Mouse (Mus musculus): ENCODE measurements around the gene Ankzf1.
"Not testable (repeated sequence)": the region's sequence is repeated elsewhere in the genome, so short reads cannot be mapped to it uniquely, and the experiment has no call there.

The Ankzf1 gene

DNA sequence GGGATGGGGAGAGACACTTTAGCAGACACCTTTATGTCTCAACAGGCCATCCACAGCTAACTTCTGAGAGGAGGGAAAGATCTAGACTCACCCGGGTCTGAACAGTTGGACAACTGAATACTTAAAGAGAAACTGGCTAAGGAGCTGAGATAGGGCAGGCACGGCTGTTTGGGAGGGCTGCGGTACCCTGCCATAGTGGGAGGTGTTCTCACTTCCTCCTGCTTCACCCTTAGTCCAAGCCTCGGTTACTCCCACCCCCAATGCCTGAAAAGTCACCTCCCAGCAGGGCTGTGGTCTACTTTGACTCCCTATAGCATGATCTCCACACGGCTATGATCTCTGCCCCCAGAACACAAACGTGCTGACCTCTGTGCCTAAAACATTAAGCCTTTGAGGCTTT lies 31.6 kb downstream of the Ankzf1 start:
- in situ Hi-C loops (cut with MseI, MboI): no loop called here

DNA sequence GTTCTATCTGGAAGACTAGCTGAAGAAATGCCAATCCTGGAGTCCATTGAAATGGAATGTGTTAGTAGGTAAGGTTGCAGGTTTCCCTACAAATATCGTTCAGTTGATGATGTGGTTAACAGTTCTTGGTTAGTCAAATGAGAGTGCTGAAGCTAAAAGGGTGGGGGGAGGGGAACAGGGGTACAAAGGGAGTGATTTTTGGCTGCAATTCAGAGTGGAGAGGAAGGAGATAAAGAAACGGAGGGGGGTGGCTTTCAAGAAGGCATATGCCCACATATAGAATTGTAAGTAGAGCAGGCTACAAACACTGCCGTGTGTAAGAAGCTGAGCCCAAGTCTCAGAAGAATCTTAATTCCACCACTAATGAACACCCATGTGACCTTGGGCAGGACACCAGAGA lies 33.5 kb downstream of the Ankzf1 start:
- in situ Hi-C loops (cut with MseI, MboI): no loop called here

DNA sequence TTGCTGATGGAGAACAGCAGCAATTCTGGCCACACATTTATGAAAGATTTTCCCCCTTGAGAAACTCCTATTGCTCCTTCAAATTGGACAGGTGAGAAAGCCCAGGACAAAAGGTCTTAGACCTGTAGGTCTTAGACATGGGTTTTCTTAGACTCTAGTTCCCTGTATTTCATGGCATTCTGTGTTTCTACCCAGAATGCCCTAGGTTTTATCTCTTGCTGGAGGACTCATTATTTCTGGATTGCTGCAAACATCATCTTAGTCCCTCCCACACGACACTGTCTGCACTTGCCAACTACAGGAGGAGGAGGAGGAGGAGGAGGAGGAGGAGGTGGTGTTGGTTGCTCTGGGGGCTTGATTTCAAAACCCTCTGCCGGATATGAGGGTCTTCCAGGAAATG lies 34.2 kb downstream of the Ankzf1 start:
- in situ Hi-C loops (cut with MseI, MboI): no loop called here

DNA sequence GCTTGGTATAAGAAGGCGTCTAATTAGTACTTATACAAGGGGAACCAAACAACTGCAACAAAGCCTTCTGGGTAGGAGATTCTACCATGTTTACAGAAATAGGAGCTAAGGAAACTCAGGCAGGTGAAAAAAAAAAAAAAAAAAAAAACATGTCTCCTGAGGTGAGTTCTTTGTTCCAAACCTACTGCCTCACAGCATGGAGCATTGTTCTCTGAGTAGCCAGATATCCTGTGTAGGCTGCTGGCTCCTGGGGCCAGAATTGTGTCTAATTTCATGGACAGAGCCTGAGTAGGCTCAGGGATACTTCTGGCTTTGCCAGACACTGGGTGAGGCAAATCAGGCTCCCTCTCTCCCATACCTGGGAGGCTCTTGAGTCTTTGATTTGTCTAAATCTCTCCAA lies 35.7 kb downstream of the Ankzf1 start:
- in situ Hi-C loops (cut with MseI, MboI): no loop called here

DNA sequence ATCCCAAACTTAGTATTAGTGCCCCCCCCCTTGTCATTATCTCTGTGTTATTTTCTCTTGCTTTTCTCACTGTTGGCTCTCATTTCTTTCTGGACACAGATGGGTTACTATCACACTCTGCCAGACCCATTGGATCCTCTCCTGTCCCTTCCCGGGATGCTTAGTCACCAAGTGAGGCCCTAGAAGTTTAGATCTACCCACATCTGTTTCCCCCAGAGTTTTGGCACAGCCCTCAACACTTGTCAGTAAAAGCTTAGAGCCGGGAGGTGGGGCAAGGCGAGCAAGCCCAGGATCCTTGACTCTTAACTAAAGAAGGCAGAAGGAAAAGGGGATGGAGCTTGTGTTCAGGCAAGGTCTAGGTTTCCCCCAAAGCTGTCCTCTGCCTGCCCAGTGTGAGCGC lies 37.2 kb downstream of the Ankzf1 start:
- in situ Hi-C loops (cut with MseI, MboI): no loop called here

DNA sequence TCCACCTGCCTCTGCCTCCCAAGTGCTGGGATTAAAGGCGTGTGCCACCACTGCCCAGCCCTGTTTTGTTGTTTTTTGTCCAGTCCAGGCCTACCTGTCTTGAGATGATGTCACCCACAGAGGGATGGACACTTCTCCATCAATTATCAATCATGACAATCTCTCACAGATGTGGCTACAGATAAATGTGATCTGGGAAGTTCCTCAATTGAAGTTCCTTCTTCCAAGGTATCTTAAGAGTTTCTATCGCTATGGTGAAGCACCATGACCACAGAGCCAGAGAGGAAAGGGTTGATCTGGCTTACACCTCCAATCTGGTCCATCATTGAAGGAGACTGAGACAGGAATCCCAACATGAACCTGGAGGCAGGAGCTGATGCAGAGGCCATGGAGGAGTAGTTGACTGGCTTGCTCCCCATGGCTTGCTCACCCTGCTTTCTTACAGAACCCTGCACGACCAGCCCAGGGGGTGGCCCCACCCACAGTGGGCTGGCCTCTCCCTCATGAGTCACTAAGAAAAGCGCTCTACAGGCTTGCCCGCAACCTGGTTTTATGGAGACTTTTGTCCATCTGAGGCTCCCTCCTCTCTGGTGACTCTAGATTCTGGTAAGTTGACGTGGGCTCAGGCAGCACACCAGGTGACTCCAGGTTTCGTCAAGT lies 38.5 kb downstream of the Ankzf1 start:
- in situ Hi-C loops (cut with MseI, MboI): no loop called here

DNA sequence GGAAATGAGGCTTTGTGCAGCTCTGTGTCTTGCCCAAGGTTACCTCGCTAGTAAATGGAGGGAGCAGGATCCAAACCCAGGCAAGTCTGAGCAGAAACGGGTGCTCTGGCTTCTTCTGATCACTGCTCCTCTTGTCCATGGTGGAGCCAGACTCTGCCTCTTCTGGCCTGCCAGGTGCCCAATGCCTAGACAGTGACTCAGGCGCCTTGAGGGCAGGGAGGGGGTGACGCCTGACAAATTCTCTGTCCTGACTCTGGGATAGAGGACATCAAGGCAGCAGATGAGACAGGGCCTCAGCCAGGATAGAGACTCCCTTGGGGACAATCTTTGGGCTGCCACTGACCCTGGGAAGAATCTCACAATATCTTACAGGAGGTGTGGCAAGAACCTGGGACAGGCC lies 39.3 kb downstream of the Ankzf1 start:
- in situ Hi-C loops (cut with MseI, MboI): no loop called here

DNA sequence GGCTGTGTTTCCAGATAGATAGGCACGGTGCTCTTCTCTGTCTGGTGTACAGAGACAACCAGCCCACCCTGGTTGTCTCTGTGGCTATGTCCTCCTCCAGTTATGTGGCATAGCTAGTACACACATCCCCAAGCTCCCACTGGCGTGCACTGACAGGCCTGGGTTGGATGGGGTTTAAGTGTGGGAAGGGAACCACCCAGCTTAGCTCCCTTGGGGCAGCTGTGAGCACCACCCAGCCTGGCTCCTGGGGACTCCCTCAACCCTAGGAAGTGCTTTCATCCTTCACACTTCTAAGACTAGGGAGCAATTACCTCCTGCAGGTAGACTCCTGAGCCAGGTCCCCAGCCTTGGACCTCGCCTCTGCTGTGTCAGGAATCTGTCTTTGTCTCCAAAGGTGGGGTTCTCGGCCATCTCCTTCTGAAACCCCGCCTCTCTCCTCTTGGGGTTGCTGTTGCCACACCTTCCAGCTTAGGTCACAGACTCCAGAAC lies 39.8 kb downstream of the Ankzf1 start, which contains the start of gene A630095N17Rik:
A630095N17Rik (minus strand) TSS at position 439 of the 489 bp plus-strand sequence.
- in situ Hi-C loops (cut with MseI, MboI): no loop called here

DNA sequence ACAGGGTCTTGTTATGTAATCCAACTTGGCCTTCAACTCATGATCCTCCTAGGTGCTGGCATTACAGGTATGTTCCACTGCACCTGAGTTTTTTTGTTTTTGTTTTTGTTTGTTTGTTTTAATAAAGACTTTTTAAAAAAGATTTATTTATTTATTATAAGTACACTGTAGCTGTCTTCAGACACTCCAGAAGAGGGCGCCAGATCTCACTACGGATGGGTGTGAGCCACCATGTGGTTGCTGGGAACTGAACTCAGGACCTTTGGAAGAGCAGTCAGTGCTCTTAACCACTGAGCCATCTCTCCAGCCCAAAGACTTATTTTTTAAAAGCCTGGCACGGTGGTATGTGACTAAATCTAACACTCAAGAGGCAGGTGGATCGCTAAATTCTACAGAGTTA lies 40.5 kb downstream of the Ankzf1 start:
- in situ Hi-C loops (cut with MseI, MboI): not testable (repeated sequence)

DNA sequence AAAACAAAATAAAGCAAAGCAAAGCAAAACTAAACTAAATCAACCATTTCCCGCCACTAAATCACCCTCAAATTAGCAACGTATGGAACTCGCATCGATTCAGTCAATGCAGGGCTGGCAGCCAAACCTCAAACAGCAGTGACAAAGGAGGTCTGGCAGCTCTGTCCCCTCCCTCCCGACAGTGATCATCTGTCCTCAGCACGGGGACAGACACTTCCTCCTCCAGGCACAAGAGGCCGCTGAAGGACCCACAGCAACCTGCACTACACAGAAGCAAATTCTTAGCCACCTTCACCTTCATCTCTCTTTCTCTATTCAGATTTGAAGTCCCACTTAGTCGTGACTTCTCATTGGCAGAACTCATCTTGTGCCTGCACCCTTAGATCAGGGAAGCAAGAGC lies 42.7 kb downstream of the Ankzf1 start:
- in situ Hi-C loops (cut with MseI, MboI): no loop called here

DNA sequence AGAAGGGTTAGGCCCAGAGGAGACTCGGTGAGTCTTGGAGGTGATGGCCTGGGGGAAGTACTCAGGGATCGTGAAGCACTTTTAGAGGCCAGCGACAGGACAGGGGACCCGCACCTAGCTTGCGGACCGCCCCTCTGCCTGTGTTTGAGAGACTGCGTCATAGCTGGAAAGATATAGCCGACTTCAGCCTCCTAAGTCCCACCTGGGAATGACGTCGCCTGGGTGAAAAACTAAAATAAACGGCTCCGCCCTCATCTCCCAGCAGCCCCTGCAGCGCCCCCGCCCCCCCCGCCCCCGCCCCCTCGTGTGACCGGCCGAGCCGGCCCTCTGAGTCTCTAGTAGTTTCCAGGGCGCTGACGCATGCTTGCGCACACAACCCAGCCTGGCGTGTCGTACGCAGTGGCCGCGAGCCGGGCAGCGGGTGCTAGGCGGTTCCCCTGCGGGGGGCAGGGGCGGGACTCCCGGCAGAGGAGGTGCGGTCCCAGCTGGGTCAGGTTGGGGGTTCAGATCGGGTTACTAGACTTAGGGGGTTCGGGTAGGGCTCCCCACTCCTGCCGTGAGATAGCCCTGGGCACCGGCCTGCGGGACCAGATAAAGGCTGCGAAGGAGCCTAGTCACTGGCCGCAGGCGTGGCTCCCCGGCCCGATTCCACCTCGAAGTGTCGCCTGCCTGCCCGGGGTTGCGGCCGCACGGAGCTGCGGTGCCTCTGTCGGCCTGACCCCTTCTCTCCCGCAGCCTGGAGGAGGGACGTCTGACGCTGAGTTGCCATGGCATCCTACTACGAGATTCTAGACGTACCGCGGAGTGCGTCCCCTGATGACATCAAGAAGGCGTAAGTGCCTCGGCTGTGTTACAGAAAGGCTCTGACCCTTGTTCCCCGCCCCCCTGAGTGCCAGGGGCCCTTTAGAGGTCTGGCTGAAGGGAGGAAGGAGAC lies 44.4 kb downstream of the Ankzf1 start, which contains the start of gene Dnajb2:
Dnajb2 (plus strand) TSS at position 290 of the 934 bp plus-strand sequence.
- in situ Hi-C loops (cut with MseI, MboI): no loop called here

DNA sequence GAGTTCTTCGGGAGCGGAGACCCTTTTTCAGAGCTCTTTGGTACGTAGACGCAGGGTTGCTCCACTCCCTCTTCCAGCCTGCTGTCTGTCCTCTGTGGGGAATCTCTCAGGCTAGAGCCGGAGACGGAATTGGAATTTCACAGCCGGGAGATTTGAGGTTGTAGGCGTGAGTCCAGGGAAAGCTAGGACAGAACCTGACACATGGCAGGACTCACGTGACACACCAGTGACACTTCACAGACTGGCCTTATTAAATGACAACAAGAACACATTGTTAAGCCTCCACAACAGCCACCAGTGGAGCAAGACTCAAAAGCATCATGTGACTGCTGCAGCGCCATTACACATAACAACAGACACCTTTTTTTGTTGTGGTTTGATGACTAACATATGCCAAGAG lies 47.6 kb downstream of the Ankzf1 start:
- in situ Hi-C loops (cut with MseI, MboI): no loop called here

DNA sequence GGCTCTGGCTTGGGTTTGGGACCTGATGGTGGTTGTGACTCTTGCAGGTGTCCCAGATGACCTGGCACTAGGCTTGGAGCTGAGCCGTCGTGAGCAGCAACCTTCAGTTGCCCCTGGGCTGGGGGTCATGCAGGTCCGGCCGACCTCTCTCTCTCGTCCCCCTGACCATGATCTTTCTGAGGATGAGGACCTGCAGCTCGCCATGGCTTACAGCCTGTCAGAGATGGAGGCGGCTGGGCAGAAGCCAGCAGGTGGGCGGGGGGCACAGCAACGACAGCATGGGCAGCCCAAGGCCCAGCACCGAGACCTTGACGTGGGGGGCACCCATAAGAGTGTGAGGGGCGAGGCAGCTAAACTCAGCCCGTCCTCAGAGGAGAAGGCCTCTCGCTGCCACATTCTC lies 51.5 kb downstream of the Ankzf1 start:
- in situ Hi-C loops (cut with MseI, MboI): no loop called here

DNA sequence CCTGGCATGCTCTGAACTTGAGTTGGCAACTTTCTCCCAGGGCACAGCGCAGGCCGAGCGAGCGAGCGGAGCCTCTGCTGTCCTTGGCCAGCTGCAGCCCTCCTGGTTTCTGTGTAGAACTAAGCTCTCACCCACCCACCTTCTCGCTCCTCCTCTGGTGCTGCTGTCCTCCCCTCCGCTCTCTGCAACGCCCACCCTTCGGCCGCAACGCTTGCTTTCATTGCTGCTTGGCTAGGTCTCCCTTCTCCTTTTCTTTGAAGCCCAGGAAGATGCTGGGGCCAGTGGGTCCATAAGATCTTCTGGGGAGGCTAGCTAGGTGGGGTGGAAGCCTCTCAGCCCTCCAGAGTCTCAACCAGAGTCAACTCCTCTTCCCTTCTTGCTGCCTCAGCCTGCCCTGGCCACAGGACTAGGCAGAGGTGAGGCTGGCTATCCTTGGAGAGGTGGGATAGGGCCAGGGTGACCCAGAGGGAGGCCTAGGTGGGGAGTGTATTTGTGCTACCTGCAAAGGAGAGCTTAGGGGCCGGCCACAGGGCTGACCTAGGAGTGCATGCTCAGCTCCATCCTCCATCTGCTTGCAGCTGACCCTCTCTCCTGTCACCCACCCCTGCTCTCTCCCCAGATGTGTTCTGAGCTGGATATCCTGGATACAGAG lies 52.4 kb downstream of the Ankzf1 start:
- in situ Hi-C loops (cut with MseI, MboI): no loop called here

DNA sequence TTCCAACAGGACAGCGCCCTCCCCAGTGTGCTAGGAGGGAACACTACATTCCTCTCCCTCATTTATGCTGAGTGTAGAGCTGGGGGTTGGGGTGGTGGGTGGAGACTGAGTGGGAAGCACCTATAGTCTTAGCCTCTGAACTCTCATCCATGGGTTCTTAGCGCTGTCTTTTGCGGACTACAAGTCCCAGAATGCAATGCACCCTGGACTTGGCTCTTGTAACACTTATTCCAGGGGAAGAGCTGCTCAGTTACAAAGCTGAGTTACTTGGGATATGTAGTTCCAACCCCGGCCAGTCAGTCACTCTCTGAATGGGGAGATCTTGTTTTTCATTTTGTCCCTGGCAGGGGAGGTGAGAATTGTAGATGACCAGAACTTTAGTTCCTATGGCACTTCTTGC lies 52.9 kb downstream of the Ankzf1 start:
- in situ Hi-C loops (cut with MseI, MboI): no loop called here

DNA sequence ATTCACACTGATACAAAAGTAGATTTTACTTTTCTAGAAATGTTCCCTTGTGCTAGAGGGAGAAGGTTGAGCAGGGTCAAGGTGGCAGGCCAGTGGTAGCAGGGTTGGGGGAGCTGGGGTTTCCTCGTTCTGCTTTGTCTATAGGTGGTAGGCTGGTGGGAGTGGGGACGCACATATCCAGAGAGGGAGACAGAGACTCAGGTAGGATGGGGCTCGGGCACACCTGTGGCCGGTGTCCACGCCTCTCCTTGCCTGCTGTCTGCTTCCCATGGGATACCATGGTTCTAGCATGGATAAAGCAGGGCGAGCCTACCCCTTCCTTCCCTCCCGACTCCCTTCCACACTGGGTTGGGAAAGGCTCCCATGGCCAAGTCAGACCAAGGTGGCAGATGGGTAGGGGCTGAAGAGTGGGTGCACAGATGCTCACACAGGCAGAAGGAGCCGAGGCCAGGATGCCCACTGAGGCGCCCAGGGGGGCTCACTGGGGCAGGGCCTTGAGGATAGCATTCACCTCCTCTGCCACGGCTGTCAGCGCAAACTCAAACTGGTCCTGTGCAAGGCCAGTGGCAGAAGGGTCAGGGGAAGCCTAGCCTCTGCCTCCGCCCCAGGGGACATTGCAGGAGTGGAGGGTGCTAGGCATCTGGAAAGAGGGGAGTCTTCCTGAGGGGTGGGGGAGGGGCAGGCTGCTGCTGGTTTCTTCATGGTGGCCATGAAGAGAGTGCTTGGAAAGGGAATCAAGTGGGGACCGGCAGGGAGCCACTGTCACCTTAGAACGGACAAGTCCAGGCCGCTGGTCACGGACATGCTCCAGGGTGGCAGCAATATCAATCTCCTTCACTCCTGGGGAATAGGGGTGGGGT lies 55.4 kb downstream of the Ankzf1 start:
- in situ Hi-C loops (cut with MseI, MboI): no loop called here

DNA sequence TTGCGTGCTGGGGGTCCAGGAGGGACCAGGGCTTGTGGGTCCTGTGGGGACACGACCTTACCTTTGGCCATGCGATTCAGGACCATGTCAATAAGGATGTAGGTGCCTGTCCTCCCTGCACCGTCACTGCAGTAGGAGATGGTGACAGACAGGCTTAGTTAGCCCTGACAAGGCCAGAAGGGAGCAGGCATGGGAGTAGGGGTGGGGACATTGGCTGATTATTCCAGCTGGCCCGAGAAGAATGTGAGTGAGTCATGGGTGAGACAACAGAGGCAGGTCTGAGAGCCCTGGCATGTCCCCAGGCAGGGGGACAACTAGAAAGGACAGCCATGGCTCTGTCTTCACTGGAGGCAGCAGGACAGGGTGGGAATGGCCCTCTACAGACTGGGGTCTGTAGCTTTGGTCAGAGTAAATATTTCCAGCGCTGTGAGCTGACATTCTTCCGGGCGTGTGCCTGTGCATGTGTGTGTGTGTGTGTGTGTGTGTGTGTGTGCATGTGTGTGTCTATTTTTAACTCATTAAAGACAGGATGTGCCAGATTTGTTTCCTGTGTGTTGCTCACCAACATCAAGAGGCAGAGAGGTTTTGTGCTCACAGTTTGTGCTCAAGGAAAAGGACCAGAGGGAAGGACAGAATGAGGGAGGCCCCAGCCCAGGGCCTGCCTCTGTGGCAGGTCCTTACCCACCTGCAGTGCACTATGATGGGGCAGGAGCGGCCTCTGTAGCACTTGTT lies 56.3 kb downstream of the Ankzf1 start:
- in situ Hi-C loops (cut with MseI, MboI): no loop called here

Measured in mouse trophoblast stem cell (cell line).